Comparison of ENCODE assay signal across 8 mouse cellular contexts in the genomic region with DNA sequence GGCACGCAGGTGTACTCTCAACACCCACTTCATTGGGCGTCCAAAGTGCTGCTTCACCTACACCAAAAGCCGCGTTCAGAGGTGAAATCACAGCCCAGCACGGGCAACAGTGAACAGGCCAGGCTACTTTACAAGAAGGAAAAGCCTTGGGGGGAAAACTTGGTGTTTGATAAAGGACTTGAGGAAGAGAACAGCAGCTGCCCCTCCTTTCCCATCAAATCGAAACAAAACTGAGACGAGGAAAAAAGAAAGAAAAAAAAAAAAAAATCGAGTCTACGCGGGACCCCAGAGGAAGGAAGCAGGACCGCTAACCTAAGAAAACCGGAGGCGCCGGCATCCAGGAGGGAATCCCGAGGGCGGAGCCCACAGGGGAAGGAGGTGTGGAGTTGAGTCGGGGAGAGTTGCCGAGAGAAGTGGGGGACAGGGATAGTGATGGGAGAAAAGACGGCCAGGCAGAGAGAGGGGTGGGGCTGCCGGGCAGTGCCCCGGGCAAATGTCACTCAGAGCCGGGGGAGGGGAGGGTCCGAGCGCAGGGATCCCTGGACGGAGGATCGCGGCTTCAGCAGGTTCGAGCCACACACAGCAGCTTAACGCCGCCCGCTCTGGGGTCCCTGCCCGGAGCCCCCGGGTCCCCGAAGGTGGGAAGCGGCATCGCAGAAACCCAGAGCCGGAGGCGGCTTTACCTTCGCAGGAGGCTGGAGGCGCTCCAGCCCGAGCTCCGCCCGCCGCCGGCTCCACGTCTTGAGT. TPM values are rescaled to one million over a fixed set of nuclear protein-coding genes. Genes with fewer than 3 reads are reported as not detected.
A peak's percentile ranks its signal among the peaks of the same experiment; 100 is the strongest.
DNase-seq lines count a peak whose midpoint lies in the region; ATAC-seq and TF ChIP-seq lines count a peak whose summit lies in the region.

No protein-coding gene starts in this region.

- no peak for TF ChIP-seq EP300 in heart, postnatal 0 days (IDR thresholded peaks at IDR 0.05; ENCODE audit: low read depth)

- H3K4me3 ChIP-seq in heart, postnatal 0 days (ENCODE audit: low read depth, low read length), result peak overlapping the region; percentile 100
- peak overlapping the region; percentile 97 for H3K4me3 ChIP-seq in megakaryocyte, embryonic 14.5 days (replicated peaks)

- peaks cover 9% of the 10 kb centered on the region for H3K4me1 ChIP-seq in heart, postnatal 0 days (ENCODE audit: control insufficient read depth, insufficient read depth)
- peaks cover 60% of the 10 kb centered on the region for H3K4me1 ChIP-seq in megakaryocyte, embryonic 14.5 days

- H3K4me2 ChIP-seq in heart, postnatal 0 days (ENCODE audit: low read depth, low read length), result peak overlapping the region; percentile 66

- no peaks in the 10 kb centered on the region for H3K27me3 ChIP-seq in heart, postnatal 0 days (ENCODE audit: control insufficient read depth, insufficient read depth, low read length)
- no peaks in the 10 kb centered on the region for H3K27me3 ChIP-seq in megakaryocyte, embryonic 14.5 days (replicated peaks)

- peak; percentile 16 to 66 for DNase-seq in cerebellum, postnatal 14 days
- DNase-seq in cerebellum, adult 11 months, result no peak
- DNase-seq in CD4-positive, CD25-positive, alpha-beta regulatory T cell, adult 2 months (ENCODE audit: low read depth, low spot score), result peak; percentile 21
- DNase-seq in heart, postnatal 0 days (ENCODE audit: low spot score), result peak; percentile 33
- DNase-seq in kidney, postnatal 36 days, result peak; percentile 83 to 85
- DNase-seq in thymus, postnatal 4 days, result peak; percentile 24

- peak overlapping the region; percentile 92 for H3K9ac ChIP-seq in heart, postnatal 0 days (replicated peaks; ENCODE audit: low read depth, low read length)

- no peaks in the 10 kb centered on the region for H3K36me3 ChIP-seq in heart, postnatal 0 days (replicated peaks; ENCODE audit: control insufficient read depth, insufficient read depth, low read length)
- peaks cover 5% of the 10 kb centered on the region for H3K36me3 ChIP-seq in megakaryocyte, embryonic 14.5 days (replicated peaks; ENCODE audit: low read length)

- WGBS in heart, postnatal 0 days, result under 1% methylated on average over 45 of the region's 46 CpGs

- no peak for TF ChIP-seq CTCF in heart, postnatal 0 days (IDR thresholded peaks at IDR 0.05; ENCODE audit: low read depth)

- H3K9me3 ChIP-seq in heart, postnatal 0 days (replicated peaks; ENCODE audit: control insufficient read depth, low read length), result no peaks in the 10 kb centered on the region
- H3K9me3 ChIP-seq in megakaryocyte, embryonic 14.5 days, result no peaks in the 10 kb centered on the region

- peak; percentile 19 for ATAC-seq in common myeloid progenitor, adult 5-6 weeks (replicated peaks; ENCODE audit: low read depth, poor library complexity, severe bottlenecking)
- ATAC-seq in heart, postnatal 0 days (ENCODE audit: insufficient read depth, low read depth), result peak; percentile 46

- H3K27ac ChIP-seq in heart, postnatal 0 days (ENCODE audit: low read depth), result peak overlapping the region; percentile 93

RNA-seq across cellular contexts. Expression of a gene that starts 0.5 kb away (rescaled TPM):
- total RNA-seq in common myeloid progenitor, adult 5-6 weeks (2017), result 42.0 and 48.6 TPM in 2 replicates
- total RNA-seq in heart, postnatal 0 days (2014; rRNA removed; ENCODE audit: low replicate concordance), result 27.3 and 40.2 TPM in 2 replicates
- polyA plus RNA-seq in heart, postnatal 0 days (2015; fragmentation: Nextera tagmentation; extraction: Ambion mirVana), result 7.5 and 8.5 TPM in 2 replicates
- polyA plus RNA-seq in megakaryocyte, embryonic 14.5 days (2012; ENCODE audit: insufficient read depth, low replicate concordance), result 3.0 and 4.5 TPM in 2 replicates
